Mouse (Mus musculus) 3134 (cell line): Measurements from ENCODE around the gene Ipcef1.

Experiments used
- DNase-seq: peaks from one replicate; pipeline ENCODE4 v3.0.0-alpha.2; 2011; ENCODE audit warnings: low spot score; ENCODE audit not compliant: insufficient read length; ENCODE audit errors: extremely low read depth

Gene Ipcef1

GRCm38 (mm10) chr10:7052315-7053017 lies at the start of gene Ipcef1:
Gene Ipcef1, minus strand, starts transcription at chr10:7052478.
- no peak for DNase-seq

- no peak for DNase-seq
Observed at GRCm38 (mm10) chr10:7077971-7078370, 25.7 kb upstream of the Ipcef1 start.

- DNase-seq = no peak
Observed at GRCm38 (mm10) chr10:7077389-7077808, 25.1 kb upstream of the Ipcef1 start.

GRCm38 (mm10) chr10:7076662-7077211 lies 24.5 kb upstream of the Ipcef1 start:
- no peak for DNase-seq

- DNase-seq = no peak
Observed at GRCm38 (mm10) chr10:7076201-7076600, 23.9 kb upstream of the Ipcef1 start.

GRCm38 (mm10) chr10:7075661-7076060 lies 23.4 kb upstream of the Ipcef1 start:
- no peak for DNase-seq

- no peak for DNase-seq
Observed at GRCm38 (mm10) chr10:7074231-7074630, 22.0 kb upstream of the Ipcef1 start.

GRCm38 (mm10) chr10:7070924-7071323 lies 18.6 kb upstream of the Ipcef1 start:
- no peak for DNase-seq

GRCm38 (mm10) chr10:7070100-7070835 lies 18.0 kb upstream of the Ipcef1 start:
- DNase-seq = no peak

- no peak for DNase-seq
Observed at GRCm38 (mm10) chr10:7069090-7069489, 16.8 kb upstream of the Ipcef1 start.

- DNase-seq = peak; percentile 6
Observed at GRCm38 (mm10) chr10:7068608-7069007, 16.3 kb upstream of the Ipcef1 start.

- DNase-seq = no peak
Observed at GRCm38 (mm10) chr10:7063752-7064457, 11.6 kb upstream of the Ipcef1 start.

- DNase-seq = no peak
Observed at GRCm38 (mm10) chr10:7062993-7063392, 10.7 kb upstream of the Ipcef1 start.

- DNase-seq = no peak
Observed at GRCm38 (mm10) chr10:7060326-7060725, 8.0 kb upstream of the Ipcef1 start.

- no peak for DNase-seq
Observed at GRCm38 (mm10) chr10:7057546-7057945, 5.3 kb upstream of the Ipcef1 start.

GRCm38 (mm10) chr10:7054560-7055205 lies 2.4 kb upstream of the Ipcef1 start:
- DNase-seq = no peak

- no peak for DNase-seq
Observed at GRCm38 (mm10) chr10:7049901-7050300, 2.4 kb downstream of the Ipcef1 start.

GRCm38 (mm10) chr10:7047919-7048291 lies 4.4 kb downstream of the Ipcef1 start:
- DNase-seq = no peak

GRCm38 (mm10) chr10:7047288-7047918 lies 4.9 kb downstream of the Ipcef1 start:
- no peak for DNase-seq

GRCm38 (mm10) chr10:7043896-7044295 lies 8.4 kb downstream of the Ipcef1 start:
- no peak for DNase-seq
